Mouse (Mus musculus) testis, adult 2 months (tissue): ENCODE data around the gene Prpf6. TPM values are rescaled to one million over a fixed set of nuclear protein-coding genes. Genes with fewer than 3 reads are reported as not detected.

Source experiments
- H3K27ac ChIP-seq: fragments of 200-500 bp; 2 replicates; pipeline ENCODE4 v1.5.1; 2012; ENCODE audit warnings: low read depth, low read length; ENCODE audit not compliant: control insufficient read depth, insufficient read depth
- H3K27me3 ChIP-seq: fragments of 200-500 bp; 2 replicates; pipeline ENCODE4 v1.6.1; 2012; ENCODE audit warnings: mild to moderate bottlenecking, low read length, moderate library complexity; ENCODE audit not compliant: control insufficient read depth, insufficient read depth
- H3K36me3 ChIP-seq: fragments of 200-500 bp; 2 replicates; pipeline ENCODE4 v1.6.1; 2012; ENCODE audit warnings: mild to moderate bottlenecking, low read length; ENCODE audit not compliant: control insufficient read depth, insufficient read depth
- H3K4me1 ChIP-seq: fragments of 200-500 bp; 2 replicates; pipeline ENCODE4 v1.6.1; 2012; ENCODE audit warnings: low read length; ENCODE audit not compliant: control insufficient read depth, insufficient read depth
- H3K4me3 ChIP-seq: fragments of 200-500 bp; 2 replicates; pipeline ENCODE4 v1.5.1; 2012; ENCODE audit warnings: low read depth, mild to moderate bottlenecking, low read length, moderate library complexity, mixed read lengths; ENCODE audit not compliant: control insufficient read depth
- CTCF ChIP-seq: fragments of 200-500 bp; IDR thresholded peaks from 2 replicates; pipeline ENCODE4 v1.5.1; 2012; ENCODE audit warnings: low read depth, mild to moderate bottlenecking, inconsistent platforms, low read length, moderate library complexity; ENCODE audit not compliant: control insufficient read depth, insufficient read depth, insufficient replicate concordance
- POLR2A ChIP-seq: fragments of 200-500 bp; IDR thresholded peaks from 2 replicates; pipeline ENCODE4 v1.6.1; 2012; ENCODE audit warnings: low read depth, mild to moderate bottlenecking, inconsistent platforms, low read length, moderate library complexity; ENCODE audit not compliant: control insufficient read depth
- polyA plus RNA-seq: library from polyadenylated mRNA; depleted of rRNA; stranded (reverse); fragments of >200 nt; gene quantifications from 2 replicates; pipeline ENCODE4 v1.2.3, GENCODE M21; 2012

Gene Prpf6
- polyA plus RNA-seq, 1 experiment: 20.1 TPM

DNA sequence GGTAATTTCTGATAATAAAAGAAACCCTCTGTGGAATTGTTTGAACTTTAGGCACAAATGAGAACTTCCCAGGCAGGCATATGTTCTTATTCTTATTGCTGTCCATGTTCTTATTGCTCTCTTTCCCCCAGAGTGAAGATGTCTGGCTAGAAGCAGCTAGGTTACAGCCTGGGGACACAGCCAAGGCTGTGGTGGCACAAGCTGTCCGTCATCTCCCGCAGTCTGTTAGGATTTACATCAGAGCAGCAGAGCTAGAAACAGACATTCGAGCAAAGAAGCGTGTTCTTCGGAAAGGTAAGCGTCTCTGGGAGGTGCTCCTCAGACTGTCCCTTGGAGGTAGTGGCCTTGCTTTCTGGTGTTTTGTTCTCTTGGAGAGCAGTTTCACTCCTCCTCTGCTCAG is 41.0 kb downstream of the Prpf6 start:
- peaks cover 1% of the 10 kb centered on the region; the same call in 1 of the 2 replicates for H3K36me3 ChIP-seq

DNA sequence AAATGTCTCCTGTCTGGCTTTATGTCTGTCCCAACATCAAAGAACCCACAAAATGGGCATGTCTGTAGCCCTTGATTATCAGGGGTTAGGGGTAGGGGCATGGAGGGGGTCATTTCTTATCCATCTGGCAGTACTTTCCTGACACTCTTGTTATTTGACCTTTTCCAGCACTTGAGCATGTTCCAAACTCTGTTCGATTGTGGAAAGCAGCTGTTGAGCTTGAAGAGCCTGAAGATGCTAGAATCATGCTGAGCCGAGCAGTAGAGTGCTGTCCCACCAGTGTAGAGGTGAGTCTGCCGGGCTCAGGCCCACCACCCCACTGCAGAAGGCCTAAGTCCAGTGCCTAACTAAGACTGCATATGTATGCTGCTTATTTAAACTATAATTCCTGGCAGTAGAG is 44.2 kb downstream of the Prpf6 start:
- TF ChIP-seq CTCF: no peak
- TF ChIP-seq POLR2A: no peak
- H3K27me3 ChIP-seq: no peaks in the 10 kb centered on the region
- H3K36me3 ChIP-seq: peaks cover 1% of the 10 kb centered on the region; the same call in 1 of the 2 replicates
- no peaks in the 10 kb centered on the region for H3K4me1 ChIP-seq
- H3K4me3 ChIP-seq: no peak overlapping the region
- no peak overlapping the region for H3K27ac ChIP-seq

More for the DNA sequence above, 41.0 kb downstream of the Prpf6 start:
- TF ChIP-seq CTCF (no peak), POLR2A (no peak)
- Histone ChIP-seq H3K27ac (no peak overlapping the region), H3K4me3 (no peak overlapping the region), H3K27me3 (no peaks in the 10 kb centered on the region), H3K4me1 (no peaks in the 10 kb centered on the region)

- Histone ChIP-seq H3K27ac (no peak overlapping the region), H3K4me1 (no peaks in the 10 kb centered on the region), H3K36me3 (no peaks in the 10 kb centered on the region), H3K27me3 (no peaks in the 10 kb centered on the region), H3K4me3 (no peak overlapping the region)
- TF ChIP-seq CTCF (no peak), POLR2A (no peak)
Observed at GRCm38 (mm10) chr2:181644361-181644760, 52.7 kb downstream of the Prpf6 start.

- H3K4me3 ChIP-seq: no peak overlapping the region
- no peaks in the 10 kb centered on the region for H3K27me3 ChIP-seq
- TF ChIP-seq CTCF (no peak), POLR2A (no peak)
- H3K27ac ChIP-seq: no peak overlapping the region
- H3K4me1 ChIP-seq: no peaks in the 10 kb centered on the region
- H3K36me3 ChIP-seq: no peaks in the 10 kb centered on the region
Observed at GRCm38 (mm10) chr2:181645666-181646065, 54.0 kb downstream of the Prpf6 start.

DNA sequence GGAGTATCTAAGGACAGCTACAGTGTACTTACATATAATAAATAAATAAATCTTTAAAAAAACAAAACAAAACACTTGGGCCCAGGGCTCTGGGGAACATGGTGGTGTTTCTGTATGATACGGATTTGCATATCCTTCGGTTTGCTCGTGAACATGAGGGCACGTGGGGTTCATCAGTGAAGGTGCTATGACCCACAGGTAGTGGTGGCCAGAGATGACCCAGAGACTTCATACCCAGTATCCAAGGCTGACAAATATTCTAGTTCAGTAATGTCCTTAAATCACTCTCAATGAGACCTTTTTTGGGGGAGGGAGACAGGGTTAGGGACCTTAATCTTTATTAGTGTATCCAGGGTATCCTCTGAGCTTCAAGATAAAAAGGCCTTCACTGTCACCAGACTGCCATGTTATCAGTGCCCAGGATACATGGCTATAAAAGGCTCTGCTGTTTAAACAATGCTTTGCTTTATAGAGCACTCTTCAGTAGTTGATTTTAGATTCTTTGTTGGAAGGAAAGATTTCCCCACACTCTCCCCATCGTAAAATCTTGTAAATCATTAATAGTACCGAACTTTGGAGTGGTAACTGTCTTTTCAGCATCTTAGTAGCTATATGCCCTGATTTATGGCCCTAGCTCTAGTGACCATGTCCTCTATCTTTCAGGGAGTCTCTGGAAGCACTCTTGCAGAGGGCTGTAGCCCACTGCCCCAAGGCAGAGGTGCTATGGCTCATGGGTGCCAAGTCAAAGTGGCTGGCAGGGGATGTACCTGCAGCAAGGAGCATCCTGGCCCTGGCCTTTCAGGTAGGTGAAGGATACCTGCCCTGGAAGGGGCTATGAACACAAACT is 55.2 kb downstream of the Prpf6 start:
- Histone ChIP-seq H3K36me3 (no peaks in the 10 kb centered on the region), H3K4me1 (no peaks in the 10 kb centered on the region), H3K4me3 (no peak overlapping the region), H3K27ac (no peak overlapping the region), H3K27me3 (no peaks in the 10 kb centered on the region)
- TF ChIP-seq CTCF: no peak
- TF ChIP-seq POLR2A: no peak

GRCm38 (mm10) chr2:181648926-181649325 is 57.3 kb downstream of the Prpf6 start:
- TF ChIP-seq POLR2A: no peak
- TF ChIP-seq CTCF: no peak
- no peaks in the 10 kb centered on the region; the same call in 1 of the 2 replicates for H3K36me3 ChIP-seq

DNA sequence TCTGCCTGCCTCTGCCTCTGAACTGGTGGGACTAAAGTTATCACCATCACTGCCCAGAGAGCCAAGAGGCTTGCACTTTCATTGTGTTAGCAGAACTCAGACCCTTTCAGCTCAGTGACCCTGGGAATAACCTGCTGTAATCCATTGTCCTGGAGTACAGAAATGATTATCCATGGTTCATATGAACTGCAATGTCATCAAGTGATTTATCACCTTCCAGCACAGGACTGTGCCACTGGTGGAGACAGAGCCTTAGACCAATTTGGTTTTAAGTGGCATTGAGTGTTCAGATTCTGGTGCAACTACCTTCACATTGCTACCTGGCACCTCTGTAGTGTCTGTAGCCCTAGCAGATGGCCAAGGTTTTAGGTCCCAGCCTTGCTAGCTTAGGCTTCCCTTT is 61.4 kb downstream of the Prpf6 start:
- H3K27ac ChIP-seq: no peak overlapping the region
- no peak overlapping the region for H3K4me3 ChIP-seq

More at GRCm38 (mm10) chr2:181648926-181649325, 57.3 kb downstream of the Prpf6 start:
- Histone ChIP-seq H3K27ac (no peak overlapping the region), H3K4me3 (no peak overlapping the region), H3K4me1 (no peaks in the 10 kb centered on the region), H3K27me3 (no peaks in the 10 kb centered on the region)

More for the DNA sequence above, 61.4 kb downstream of the Prpf6 start:
- Histone ChIP-seq H3K4me1 (no peaks in the 10 kb centered on the region; the same call in 1 of the 2 replicates), H3K27me3 (no peaks in the 10 kb centered on the region), H3K36me3 (no peaks in the 10 kb centered on the region; the same call in 1 of the 2 replicates)
- no peak for TF ChIP-seq POLR2A
- no peak for TF ChIP-seq CTCF
